Mouse (Mus musculus) olfactory bulb, adult 2 months (tissue): ENCODE results near the gene Nkx3-2. TPM values are rescaled to one million over a fixed set of nuclear protein-coding genes. Genes with fewer than 3 reads are reported as not detected.

Experiments
- H3K27ac ChIP-seq: fragments of 200-500 bp; 2 replicates; pipeline ENCODE4 v1.5.1; 2012; ENCODE audit warnings: low read depth, low read length; ENCODE audit not compliant: insufficient read depth
- H3K4me1 ChIP-seq: fragments of 200-500 bp; 2 replicates; pipeline ENCODE4 v1.6.1; 2012; ENCODE audit warnings: low read length; ENCODE audit not compliant: control insufficient read depth, insufficient read depth
- H3K4me3 ChIP-seq: fragments of 200-500 bp; 2 replicates; pipeline ENCODE4 v1.5.1; 2012; ENCODE audit warnings: mild to moderate bottlenecking, low read depth, low read length, moderate library complexity; ENCODE audit not compliant: insufficient read depth
- CTCF ChIP-seq: fragments of 200-500 bp; IDR thresholded peaks from 2 replicates; pipeline ENCODE4 v1.5.1; 2012; ENCODE audit warnings: low read depth, mild to moderate bottlenecking, low read length, moderate library complexity; ENCODE audit not compliant: insufficient read depth
- POLR2A ChIP-seq: fragments of 200-500 bp; IDR thresholded peaks from 2 replicates; pipeline ENCODE4 v1.6.1; 2012; ENCODE audit warnings: mild to moderate bottlenecking, low read depth, low read length, moderate library complexity; ENCODE audit not compliant: insufficient read depth
- WGBS: fragments of 180-500 bp; shearing (Covaris S2); methylation state at CpG from one replicate; pipeline ENCODE4 v1.1.7; 2018; 5-methylcytosine and 5-hydroxymethylcytosine counted together
- polyA plus RNA-seq: library from polyadenylated mRNA; stranded (reverse); fragments of >200 nt; gene quantifications from 2 replicates; pipeline ENCODE4 v1.2.4, GENCODE M21; 2012; ENCODE audit warnings: low replicate concordance; ENCODE audit not compliant: missing spikeins, insufficient read depth, insufficient read length

Nkx3-2 gene
- polyA plus RNA-seq, 1 experiment, result not detected

- 7% methylated on average over 14 of the region's 14 CpGs for WGBS
- Histone ChIP-seq H3K4me1 (peaks cover 18% of the 10 kb centered on the region), H3K27ac (no peak overlapping the region), H3K4me3 (no peak overlapping the region)
- TF ChIP-seq POLR2A, result no peak
These were observed 1.5 kb upstream of the Nkx3-2 start for GRCm38 (mm10) chr5:41765626-41766405.

GRCm38 (mm10) chr5:41762947-41763730 lies 1.2 kb downstream of the Nkx3-2 start:
- H3K4me1 ChIP-seq, result peaks cover 18% of the 10 kb centered on the region
- H3K27ac ChIP-seq, result no peak overlapping the region
- WGBS, result 3% methylated on average over 41 of the region's 41 CpGs
- TF ChIP-seq POLR2A (no peak), CTCF (no peak)
- H3K4me3 ChIP-seq, result no peak overlapping the region

- TF ChIP-seq CTCF (no peak), POLR2A (no peak)
- Histone ChIP-seq H3K4me1 (peaks cover 16% of the 10 kb centered on the region), H3K4me3 (no peak overlapping the region), H3K27ac (no peak overlapping the region)
- 13% methylated on average over 27 of the region's 27 CpGs for WGBS
These were observed 2.0 kb downstream of the Nkx3-2 start for GRCm38 (mm10) chr5:41762141-41762946.

GRCm38 (mm10) chr5:41761509-41762140 lies 2.7 kb downstream of the Nkx3-2 start:
- H3K27ac ChIP-seq, result no peak overlapping the region
- no peak overlapping the region for H3K4me3 ChIP-seq
- TF ChIP-seq CTCF (no peak), POLR2A (no peak)
- 4% methylated on average over 56 of the region's 56 CpGs for WGBS
- H3K4me1 ChIP-seq, result peaks cover 13% of the 10 kb centered on the region; the same call in 1 of the 2 replicates

- no peak overlapping the region for H3K4me3 ChIP-seq
- WGBS, result 6% methylated on average over 22 of the region's 22 CpGs
- peaks cover 13% of the 10 kb centered on the region; the same call in 1 of the 2 replicates for H3K4me1 ChIP-seq
- no peak overlapping the region for H3K27ac ChIP-seq
- TF ChIP-seq CTCF (no peak), POLR2A (no peak)
These were observed 3.3 kb downstream of the Nkx3-2 start for GRCm38 (mm10) chr5:41760831-41761508.

GRCm38 (mm10) chr5:41760071-41760470 lies 4.2 kb downstream of the Nkx3-2 start:
- WGBS, result 6% methylated on average over 8 of the region's 8 CpGs

GRCm38 (mm10) chr5:41758671-41759639 lies 5.3 kb downstream of the Nkx3-2 start:
- no peak overlapping the region for H3K4me3 ChIP-seq
- no peak overlapping the region for H3K27ac ChIP-seq
- H3K4me1 ChIP-seq, result peaks cover 12% of the 10 kb centered on the region; the same call in 1 of the 2 replicates
- no peak for TF ChIP-seq POLR2A
- no peak for TF ChIP-seq CTCF
- WGBS, result 28% methylated on average over 19 of the region's 19 CpGs

More at GRCm38 (mm10) chr5:41760071-41760470, 4.2 kb downstream of the Nkx3-2 start:
- no peak overlapping the region for H3K4me3 ChIP-seq
- TF ChIP-seq POLR2A, result no peak
- H3K4me1 ChIP-seq, result peaks cover 13% of the 10 kb centered on the region; the same call in 1 of the 2 replicates
- H3K27ac ChIP-seq, result no peak overlapping the region
